Mouse (Mus musculus): Measurements from ENCODE around the gene Ttyh1.

GRCm38 (mm10) chr7:4085562-4085961 is 33.6 kb upstream of the Ttyh1 start:
- TF ChIP-seq POLR2A (IDR thresholded peaks at IDR 0.05; ENCODE audit: borderline replicate concordance, low read depth, low read length) (no peak), CTCF (IDR thresholded peaks at IDR 0.05; ENCODE audit: low read depth, low read length) (no peak)
